Mouse (Mus musculus) kidney, postnatal 36 days (tissue): ENCODE measurements around the gene Arvcf.

Source experiments
- DNase-seq, 2 experiments: peaks; one replicate each; pipeline ENCODE4 v3.0.0; 2021 to 2022; ENCODE audit warnings: mixed read lengths in 2 of 2

Arvcf gene

DNA sequence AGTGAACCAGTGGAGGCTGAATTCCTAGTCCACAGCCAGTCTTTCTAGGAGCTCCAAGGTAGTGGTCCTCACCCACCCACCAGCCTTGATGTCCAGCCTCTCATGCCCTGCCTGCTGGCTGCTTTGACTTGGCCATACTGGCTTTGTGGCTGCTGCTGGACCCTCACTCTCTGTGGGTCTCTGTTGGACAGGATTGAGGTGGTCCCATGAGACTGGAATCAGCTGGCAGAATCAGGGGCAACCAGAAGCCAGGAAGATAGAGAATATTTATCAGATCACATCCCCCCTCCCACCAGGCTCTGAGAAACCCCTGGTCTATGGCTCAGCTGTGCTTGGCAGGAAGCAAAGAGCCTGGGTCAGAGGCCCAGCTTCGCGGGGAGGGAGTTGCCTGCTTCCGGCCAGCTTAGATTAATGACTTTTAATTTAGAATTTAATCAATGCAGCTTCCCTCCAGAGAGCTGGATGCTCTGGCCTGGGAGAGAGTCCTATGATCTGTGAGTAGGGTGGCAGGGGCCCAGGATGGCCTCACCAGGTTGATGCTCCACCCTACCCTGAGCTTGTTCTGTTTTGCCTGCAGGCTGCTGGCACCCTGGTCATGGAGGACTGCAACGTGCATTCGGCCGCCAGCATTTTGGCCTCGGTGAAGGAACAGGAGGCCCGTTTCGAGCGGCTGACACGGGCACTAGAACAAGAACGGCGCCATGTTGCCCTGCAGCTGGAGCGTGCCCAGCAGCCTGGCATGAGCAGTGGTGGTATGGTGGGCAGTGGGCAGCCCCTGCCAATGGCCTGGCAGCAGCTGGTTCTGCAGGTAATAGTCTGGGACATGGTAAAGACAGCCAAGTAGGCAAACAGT, 40.8 kb downstream of the Arvcf start:
- DNase-seq: peak in 1 of 2 experiments; percentile 39

GRCm38 (mm10) chr16:18390399-18390798, 42.4 kb downstream of the Arvcf start:
- DNase-seq: peak in 1 of 2 experiments; percentile 0

GRCm38 (mm10) chr16:18391127-18391526, 43.1 kb downstream of the Arvcf start:
- peak; percentile 82 to 86 for DNase-seq

DNA sequence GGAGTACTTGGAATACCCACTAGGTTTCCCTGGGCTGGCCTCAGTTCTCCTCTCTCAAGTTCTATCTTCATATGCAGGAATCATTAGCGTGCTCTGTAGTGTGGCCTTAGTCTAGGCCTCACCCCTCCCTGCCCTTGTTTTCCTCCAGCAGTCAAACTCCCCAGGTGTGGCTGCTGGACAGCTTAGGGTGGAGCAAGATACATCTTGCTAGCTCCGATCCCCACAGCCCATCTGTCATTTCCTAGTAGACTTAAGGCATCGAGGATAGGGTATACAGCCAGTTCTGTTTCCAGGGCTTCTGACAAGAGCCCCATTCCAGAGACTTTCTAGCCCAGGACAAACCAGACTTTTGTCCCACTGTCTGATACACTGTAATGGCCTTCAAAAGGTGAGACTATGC, 43.7 kb downstream of the Arvcf start:
- no peak for DNase-seq

GRCm38 (mm10) chr16:18392469-18393426, 44.8 kb downstream of the Arvcf start:
- peak; percentile 91 to 94 for DNase-seq

- no peak for DNase-seq
Measured at GRCm38 (mm10) chr16:18393595-18393994, 45.6 kb downstream of the Arvcf start.

DNA sequence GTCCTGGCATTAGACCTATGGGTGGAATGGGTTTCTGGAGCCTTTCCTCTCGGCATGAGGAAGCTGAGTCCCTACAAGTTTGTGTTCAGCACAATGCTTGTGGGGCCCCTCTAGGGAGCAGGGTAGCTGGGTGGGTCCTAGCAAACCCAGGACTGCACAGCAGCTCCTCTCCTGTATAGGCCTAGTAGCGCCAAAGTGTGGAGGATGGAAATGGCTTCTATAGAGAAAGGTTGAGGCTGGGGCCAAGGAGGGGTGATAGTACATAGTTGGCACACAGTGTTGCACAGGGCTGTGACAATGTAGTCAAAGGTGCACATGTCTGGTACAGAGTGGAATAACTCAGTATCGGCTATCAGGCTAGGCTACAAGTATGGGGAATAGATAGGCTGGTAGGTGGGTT, 46.1 kb downstream of the Arvcf start:
- no peak for DNase-seq

DNA sequence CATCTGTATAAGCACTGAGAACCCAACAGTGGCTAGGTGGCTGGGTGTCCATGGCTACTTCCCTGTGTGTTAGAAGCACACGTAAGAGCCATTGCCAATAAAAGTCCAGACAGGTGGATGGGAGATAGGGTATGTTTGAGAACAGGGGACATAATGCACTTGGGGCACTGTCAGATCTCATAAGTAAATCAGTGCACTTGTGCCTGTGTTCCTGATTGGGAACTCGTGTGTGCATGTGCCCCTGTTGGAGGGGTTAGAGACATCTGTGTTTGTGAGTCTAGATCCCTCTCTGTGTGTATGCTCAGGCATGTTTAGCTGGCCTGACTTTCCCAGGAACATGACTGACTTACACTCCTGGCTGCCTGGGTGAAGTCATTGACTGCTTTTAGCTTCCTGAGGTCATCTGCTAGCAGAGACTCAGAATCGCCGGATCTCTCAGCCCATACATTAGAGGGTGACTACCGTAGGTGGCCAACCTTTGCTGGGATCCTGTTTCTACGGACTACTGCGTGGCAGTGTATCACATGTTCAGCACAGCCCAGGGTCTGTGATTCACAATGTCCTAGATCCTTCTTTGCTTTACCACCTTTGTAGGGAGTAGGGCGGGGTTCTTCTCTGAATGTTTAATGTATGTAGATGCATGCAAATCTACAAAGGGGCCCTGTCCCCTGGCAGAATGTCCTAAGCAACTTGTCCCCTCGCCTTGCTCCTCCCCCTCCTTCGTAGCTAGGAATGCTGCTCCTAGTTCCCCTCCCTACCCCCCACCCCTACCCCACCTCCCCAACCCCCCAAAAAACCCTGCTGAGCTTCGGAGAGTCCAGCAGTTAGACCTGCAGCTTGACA, 47.0 kb downstream of the Arvcf start:
- no peak for DNase-seq

- peak; percentile 65 to 71 for DNase-seq
Measured at GRCm38 (mm10) chr16:18395620-18396036, 47.6 kb downstream of the Arvcf start.

GRCm38 (mm10) chr16:18396201-18396600, 48.2 kb downstream of the Arvcf start:
- DNase-seq: peak; percentile 72 to 87

GRCm38 (mm10) chr16:18396791-18397621, 49.0 kb downstream of the Arvcf start:
- no peak for DNase-seq

DNA sequence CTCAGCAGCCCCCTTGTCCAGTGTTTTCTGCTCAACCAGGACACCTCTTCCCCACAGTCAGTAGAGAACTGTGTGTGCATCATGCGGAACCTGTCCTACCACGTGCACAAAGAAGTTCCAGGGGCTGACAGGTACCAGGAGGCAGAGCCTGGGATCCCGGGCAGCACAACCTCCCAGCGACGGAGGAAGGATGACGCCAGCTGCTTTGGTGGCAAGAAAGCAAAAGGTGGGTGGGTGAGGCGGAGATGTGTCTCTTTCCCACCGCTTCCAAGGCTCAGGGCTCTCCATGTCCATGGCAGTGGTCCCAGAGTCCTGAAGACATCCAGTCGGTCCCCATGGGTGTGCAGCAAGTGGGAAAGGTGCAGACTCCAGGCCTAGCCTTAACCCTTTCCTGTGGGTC, 52.0 kb downstream of the Arvcf start:
- DNase-seq: no peak

GRCm38 (mm10) chr16:18400472-18401216, 52.7 kb downstream of the Arvcf start:
- DNase-seq: no peak

DNA sequence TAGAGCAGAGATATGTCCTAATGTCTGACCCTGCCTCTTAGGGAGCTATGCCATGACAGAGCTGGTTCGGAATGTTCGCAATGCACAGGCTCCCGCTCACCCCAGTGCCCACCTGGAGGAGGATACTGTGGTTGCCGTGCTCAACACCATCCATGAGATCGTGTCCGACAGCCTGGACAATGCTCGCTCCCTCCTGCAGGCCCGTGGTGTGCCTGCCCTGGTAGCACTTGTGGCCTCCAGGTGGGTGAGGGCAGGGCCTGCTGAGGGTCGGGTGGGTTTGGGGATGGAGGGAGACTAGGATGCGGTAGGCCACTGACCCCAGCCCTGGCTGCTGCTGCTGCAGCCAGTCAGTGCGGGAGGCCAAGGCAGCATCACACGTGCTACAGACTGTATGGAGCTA, 55.3 kb downstream of the Arvcf start:
- DNase-seq: no peak

DNA sequence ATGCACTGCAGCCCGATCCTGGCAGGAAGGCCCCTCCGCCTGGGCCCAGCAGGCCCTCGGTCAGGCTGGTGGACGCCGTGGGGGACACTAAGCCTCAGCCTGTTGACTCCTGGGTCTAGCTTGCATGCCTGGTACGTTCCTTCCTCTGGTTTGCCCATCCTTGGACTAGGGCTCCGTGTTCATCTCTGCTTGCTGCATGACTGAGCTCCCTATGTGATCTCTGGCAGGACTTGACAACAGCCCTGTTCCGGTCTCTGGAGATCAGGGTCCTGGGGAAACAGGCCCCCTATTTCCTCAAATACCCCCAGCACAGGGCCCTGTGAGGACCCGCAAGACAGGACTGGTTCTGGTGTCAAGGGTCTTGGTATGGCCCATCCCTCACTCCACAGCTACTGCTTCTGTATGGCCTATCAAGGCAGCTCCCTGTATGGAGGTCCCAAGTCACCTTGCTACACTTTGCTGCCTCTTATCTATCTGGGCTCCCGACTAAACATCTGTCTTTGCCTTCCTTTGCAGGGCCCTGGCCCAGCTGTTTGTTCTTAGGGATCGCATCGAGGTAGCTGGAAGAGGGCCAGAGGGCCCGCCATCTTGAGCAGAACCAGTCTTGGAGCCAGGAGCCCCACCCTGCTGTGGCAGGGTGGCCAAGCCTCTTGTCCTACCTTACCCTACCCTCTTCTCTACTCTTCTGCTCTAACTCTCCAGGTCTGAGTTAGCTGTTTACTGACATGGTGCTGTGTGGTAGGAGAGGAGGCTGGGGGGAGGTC, 57.3 kb downstream of the Arvcf start:
- DNase-seq: no peak

- no peak for DNase-seq
Measured at GRCm38 (mm10) chr16:18405876-18406275, 57.9 kb downstream of the Arvcf start.

DNA sequence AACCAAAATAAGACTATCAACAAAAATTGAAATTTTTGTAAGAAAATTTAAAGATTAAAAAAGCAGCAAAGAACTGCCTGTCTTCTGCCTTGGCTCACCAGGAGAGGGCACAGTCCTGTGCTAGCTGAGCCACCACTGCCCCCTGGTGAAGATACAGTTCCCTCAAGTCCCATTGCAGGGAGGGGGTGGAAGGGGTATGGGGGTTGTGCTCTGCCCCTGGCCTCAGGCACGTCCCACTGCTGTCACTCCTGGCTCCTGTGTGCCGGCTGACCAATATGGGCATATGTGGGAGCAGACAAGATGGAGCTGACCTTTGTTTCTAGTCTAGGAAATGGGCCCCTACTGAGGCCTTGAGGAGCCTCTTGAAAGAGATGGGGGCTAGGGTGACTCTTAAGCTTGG, 58.3 kb downstream of the Arvcf start:
- DNase-seq: peak; percentile 73 to 84

DNA sequence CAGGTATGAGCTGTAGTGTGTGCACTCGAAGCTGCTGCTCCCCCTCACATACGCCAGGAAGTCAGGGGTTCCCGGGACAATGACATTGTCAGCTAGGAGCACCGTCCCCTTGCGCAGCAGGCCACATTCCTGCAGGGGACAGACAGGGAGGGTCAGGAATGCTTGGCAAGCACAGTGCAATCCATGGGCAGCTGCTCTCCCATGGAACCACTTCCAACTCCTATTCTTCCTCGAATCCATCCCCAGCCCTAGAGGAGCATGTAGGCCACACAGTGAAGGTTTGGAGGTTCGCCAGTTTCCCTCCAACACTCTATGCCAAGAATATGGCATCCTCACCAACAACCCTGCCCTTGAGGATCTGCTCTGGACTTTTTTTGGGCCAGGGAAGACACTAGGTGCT, 59.9 kb downstream of the Arvcf start:
- no peak for DNase-seq

DNA sequence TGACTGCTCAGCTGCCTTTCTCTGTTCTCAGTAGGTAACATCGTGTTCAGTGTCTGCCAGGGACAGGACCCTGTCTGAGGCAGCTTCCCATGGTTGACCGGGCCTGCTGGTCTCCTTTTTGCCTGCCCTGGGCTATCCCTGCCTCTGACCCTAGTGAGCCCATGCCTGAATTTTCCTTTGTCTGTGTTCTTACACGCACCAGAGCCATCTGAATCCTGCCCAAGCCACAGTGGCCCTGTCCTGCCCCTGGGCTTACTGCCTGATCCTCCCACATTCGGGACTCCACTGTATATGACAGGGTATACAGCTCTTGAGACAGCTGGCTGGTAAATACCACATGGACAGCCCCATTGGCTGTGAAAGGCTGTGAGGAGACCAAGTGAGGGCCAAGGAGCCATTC, 61.8 kb downstream of the Arvcf start:
- DNase-seq: no peak

GRCm38 (mm10) chr16:18410418-18410817, 62.4 kb downstream of the Arvcf start:
- no peak for DNase-seq
